Mouse (Mus musculus) thymus, adult 2 months (tissue): Measurements from ENCODE around the gene Kctd8. TPM values are rescaled to one million over a fixed set of nuclear protein-coding genes. Genes with fewer than 3 reads are reported as not detected.

ENCODE experiments used
- DNase-seq: peaks from one replicate; pipeline ENCODE4 v3.0.0; 2021
- H3K27ac ChIP-seq: fragments of 200-500 bp; 2 replicates; pipeline ENCODE4 v1.5.1; 2012; ENCODE audit warnings: low read length, control low read depth; ENCODE audit not compliant: control insufficient read depth, insufficient read depth
- H3K27me3 ChIP-seq: fragments of 200-500 bp; 2 replicates; pipeline ENCODE4 v1.6.1; 2012; ENCODE audit warnings: mild to moderate bottlenecking, low read length, moderate library complexity, mixed read lengths; ENCODE audit not compliant: control insufficient read depth, insufficient read depth
- H3K36me3 ChIP-seq: fragments of 200-500 bp; 2 replicates; pipeline ENCODE4 v1.6.1; 2012; ENCODE audit warnings: mild to moderate bottlenecking, low read length, moderate library complexity; ENCODE audit not compliant: control insufficient read depth, insufficient read depth
- H3K4me1 ChIP-seq: fragments of 200-500 bp; replicated peaks from 2 replicates; pipeline ENCODE4 v1.6.1; 2012; ENCODE audit warnings: low read length; ENCODE audit not compliant: control insufficient read depth, insufficient read depth
- H3K4me3 ChIP-seq: fragments of 200-500 bp; 2 replicates; pipeline ENCODE4 v1.5.1; 2012; ENCODE audit warnings: mild to moderate bottlenecking, low read length, control low read depth, moderate library complexity; ENCODE audit not compliant: control insufficient read depth, insufficient read depth
- CTCF ChIP-seq: fragments of 200-500 bp; IDR thresholded peaks from 2 replicates; pipeline ENCODE4 v1.5.1; 2012; ENCODE audit warnings: mild to moderate bottlenecking, control low read depth, low read length, moderate library complexity, borderline replicate concordance; ENCODE audit not compliant: control insufficient read depth, poor library complexity, insufficient read depth; ENCODE audit errors: extremely low read depth
- POLR2A ChIP-seq: fragments of 200-500 bp; IDR thresholded peaks from 2 replicates; pipeline ENCODE4 v1.6.1; 2012; ENCODE audit warnings: mild to moderate bottlenecking, low read length, control low read depth, moderate library complexity; ENCODE audit not compliant: control insufficient read depth, poor library complexity, insufficient read depth; ENCODE audit errors: extremely low read depth
- WGBS: fragments of 180-500 bp; shearing (Covaris S2); methylation state at CpG from one replicate; pipeline ENCODE4 v1.1.7; 2018; 5-methylcytosine and 5-hydroxymethylcytosine counted together
- polyA plus RNA-seq: library from polyadenylated mRNA; depleted of rRNA; stranded (reverse); fragments of >200 nt; gene quantifications from 2 replicates; pipeline ENCODE4 v1.2.3, GENCODE M21; 2012; rRNA removed

Kctd8 gene
- 0.05 and 0.11 TPM in 2 replicates for polyA plus RNA-seq

DNA sequence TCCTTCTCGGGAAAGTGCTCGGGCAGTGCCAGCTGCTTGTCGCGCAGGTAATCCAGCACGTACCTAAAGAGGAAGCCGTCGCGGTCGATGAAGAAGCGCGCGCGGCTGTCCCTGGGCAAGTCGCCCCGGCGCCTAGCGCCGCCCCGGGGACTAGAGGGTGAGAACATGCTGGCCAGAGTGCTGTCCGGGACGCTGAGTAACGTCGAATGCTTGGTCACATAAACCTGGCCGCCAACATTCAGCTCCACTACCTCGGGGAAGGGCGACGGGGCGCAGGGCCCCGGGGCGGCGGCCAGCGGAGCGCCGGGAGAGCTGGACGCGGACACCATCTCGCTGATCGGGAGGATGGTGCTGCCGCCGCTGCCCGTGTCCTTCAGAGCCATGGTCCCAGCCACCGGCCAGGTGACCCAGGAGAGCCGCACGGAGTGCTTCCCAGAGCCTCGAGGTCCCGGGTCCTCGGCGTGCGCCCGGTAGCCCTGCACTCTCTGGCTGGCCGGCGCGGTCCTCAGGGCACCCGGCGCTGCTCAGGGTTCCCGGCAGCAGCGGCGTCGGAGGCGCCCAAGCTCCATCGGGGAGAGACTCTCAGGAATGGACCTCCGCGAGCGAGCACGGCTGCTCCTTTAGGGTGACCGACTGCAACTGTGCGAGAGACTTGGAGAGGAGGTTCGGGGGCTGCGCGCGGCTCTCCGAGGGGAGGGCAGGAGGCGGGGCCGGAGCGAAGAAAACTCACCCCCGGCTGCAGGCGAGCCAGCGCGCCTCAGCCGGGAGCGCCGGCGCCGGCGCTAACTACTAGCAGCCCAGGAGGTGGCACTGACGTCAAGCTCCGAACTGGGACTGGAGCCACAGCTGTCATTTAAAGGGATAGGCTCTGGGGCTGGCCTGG lies at the start of gene Kctd8:
Gene Kctd8, minus strand, starts transcription at position 761 of the 883 bp plus-strand sequence.
- 5% methylated on average over 87 of the region's 87 CpGs for WGBS
- no peak for DNase-seq

DNA sequence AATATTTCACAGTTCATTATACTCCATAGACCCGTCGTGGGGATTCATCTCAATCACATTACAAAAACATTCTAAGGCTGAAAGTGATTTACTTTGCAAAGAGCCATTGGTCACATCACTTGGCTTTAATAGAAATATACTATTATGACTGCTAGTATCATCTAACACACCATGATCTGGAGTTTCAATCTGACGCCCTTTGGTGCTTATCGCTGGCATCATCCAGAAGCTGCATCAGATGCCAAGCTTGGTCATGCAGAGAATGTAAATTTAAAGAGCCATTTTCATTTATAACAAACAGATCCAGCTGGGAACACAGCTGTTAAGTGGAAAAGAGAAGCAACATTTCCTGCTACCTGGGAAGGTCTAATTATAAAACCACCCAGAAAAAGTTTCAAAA lies 37.6 kb upstream of the Kctd8 start:
- no peaks in the 10 kb centered on the region for H3K36me3 ChIP-seq
- no peaks in the 10 kb centered on the region for H3K27me3 ChIP-seq
- WGBS = 92% methylated on average over 4 of the region's 4 CpGs
- H3K27ac ChIP-seq = no peak overlapping the region
- DNase-seq = no peak
- H3K4me3 ChIP-seq = no peak overlapping the region
- no peaks in the 10 kb centered on the region for H3K4me1 ChIP-seq
- TF ChIP-seq CTCF = no peak
- no peak for TF ChIP-seq POLR2A

More for the DNA sequence above, at the start of gene Kctd8:
- no peak within 1 kb of the TSS for H3K27ac ChIP-seq
- H3K4me3 ChIP-seq = no peak within 1 kb of the TSS
- no peaks in the 10 kb centered on the region for H3K4me1 ChIP-seq
- H3K27me3 ChIP-seq = no peaks in the 10 kb centered on the region; the same call in 1 of the 2 replicates
- no peak for TF ChIP-seq CTCF
- no peak for TF ChIP-seq POLR2A
- no peaks in the 10 kb centered on the region for H3K36me3 ChIP-seq

DNA sequence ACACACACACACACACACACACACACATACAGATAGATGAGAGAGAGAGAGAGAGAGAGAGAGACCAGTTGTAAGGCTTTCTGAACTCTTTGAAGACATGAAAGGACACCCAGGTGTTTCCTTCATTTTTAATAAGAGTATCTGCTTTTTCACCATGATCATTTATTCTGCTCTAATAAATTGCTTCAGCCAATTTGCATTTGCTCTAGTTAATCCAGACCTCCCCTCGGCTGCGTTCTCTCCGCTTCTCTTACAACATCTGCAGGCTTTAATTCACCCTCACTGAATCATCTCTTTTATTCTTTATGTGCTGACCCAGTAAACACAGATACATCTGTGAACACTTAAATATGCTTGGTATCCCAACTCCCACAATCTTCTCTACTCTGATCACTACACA lies 9.1 kb upstream of the Kctd8 start:
- H3K4me3 ChIP-seq = no peak overlapping the region
- DNase-seq = no peak
- no peaks in the 10 kb centered on the region for H3K27me3 ChIP-seq
- 91% methylated on average over 3 of the region's 3 CpGs for WGBS
- H3K4me1 ChIP-seq = no peaks in the 10 kb centered on the region
- TF ChIP-seq POLR2A (no peak), CTCF (no peak)
- H3K27ac ChIP-seq = no peak overlapping the region
- H3K36me3 ChIP-seq = no peaks in the 10 kb centered on the region

DNA sequence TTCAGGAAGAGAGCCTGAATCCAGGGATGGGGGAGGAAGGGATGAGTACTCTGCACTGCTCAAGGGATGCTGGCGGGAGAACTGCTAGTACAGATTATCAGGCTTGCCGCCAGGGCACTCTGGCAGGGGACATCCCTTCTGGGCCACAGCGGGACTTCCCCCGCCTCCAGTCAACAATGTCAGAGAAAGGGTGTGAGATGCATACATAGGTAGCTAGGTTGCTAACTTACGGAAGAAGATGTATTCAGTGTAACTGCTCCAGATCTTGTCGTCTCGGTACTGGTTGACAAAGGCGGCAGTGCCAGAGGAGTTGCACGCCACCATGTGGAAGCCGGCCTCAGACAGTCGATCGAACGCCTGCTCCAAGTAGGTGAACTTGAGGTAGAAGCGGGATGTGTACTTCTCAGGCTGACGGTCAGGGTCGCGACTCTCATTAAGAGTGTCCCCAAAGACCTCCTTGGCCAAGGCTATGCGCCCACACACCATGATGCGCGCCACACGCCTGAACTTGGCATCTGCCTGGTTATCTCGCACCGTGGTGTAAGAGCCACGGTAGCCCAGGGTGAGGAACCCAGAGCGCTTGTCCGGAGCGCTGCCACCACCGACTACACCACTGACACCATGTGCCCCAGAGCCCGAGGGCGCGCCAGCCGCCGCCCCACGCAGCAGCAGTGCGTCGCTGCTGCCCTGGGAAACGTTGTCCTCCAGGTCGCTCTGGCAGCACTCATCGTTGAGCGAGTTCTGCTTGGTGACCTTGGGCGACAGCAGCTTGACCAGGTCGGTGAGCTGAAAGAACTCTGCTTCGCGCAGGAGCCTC lies 1.2 kb downstream of the Kctd8 start:
- TF ChIP-seq POLR2A (no peak), CTCF (no peak)
- H3K4me3 ChIP-seq = no peak overlapping the region
- 7% methylated on average over 44 of the region's 44 CpGs for WGBS

DNA sequence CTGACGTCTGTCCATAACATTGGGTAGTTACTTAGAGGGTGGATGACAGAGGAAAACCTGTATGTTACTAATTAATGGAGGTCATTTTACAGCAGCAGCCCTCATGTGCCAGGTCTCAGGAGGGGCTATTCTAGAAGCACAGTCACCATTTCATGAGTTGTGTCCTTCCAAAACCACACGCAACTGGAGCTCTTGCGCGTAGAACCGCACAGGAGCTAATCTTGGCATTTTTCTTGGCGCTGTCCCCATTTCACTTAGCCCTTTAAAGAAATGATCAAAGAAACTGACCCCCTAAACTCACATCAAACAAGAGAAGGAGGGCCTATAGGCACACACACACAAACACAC lies 1.9 kb downstream of the Kctd8 start:
- TF ChIP-seq CTCF = no peak
- no peak for TF ChIP-seq POLR2A
- Histone ChIP-seq H3K4me3 (no peak overlapping the region), H3K27me3 (no peaks in the 10 kb centered on the region; the same call in 1 of the 2 replicates), H3K4me1 (no peaks in the 10 kb centered on the region), H3K36me3 (no peaks in the 10 kb centered on the region), H3K27ac (no peak overlapping the region)
- 81% methylated on average over 6 of the region's 6 CpGs for WGBS
- no peak for DNase-seq

More for the DNA sequence above, 1.2 kb downstream of the Kctd8 start:
- DNase-seq = no peak
- H3K36me3 ChIP-seq = no peaks in the 10 kb centered on the region
- H3K4me1 ChIP-seq = no peaks in the 10 kb centered on the region
- H3K27me3 ChIP-seq = no peaks in the 10 kb centered on the region; the same call in 1 of the 2 replicates
- no peak overlapping the region for H3K27ac ChIP-seq

DNA sequence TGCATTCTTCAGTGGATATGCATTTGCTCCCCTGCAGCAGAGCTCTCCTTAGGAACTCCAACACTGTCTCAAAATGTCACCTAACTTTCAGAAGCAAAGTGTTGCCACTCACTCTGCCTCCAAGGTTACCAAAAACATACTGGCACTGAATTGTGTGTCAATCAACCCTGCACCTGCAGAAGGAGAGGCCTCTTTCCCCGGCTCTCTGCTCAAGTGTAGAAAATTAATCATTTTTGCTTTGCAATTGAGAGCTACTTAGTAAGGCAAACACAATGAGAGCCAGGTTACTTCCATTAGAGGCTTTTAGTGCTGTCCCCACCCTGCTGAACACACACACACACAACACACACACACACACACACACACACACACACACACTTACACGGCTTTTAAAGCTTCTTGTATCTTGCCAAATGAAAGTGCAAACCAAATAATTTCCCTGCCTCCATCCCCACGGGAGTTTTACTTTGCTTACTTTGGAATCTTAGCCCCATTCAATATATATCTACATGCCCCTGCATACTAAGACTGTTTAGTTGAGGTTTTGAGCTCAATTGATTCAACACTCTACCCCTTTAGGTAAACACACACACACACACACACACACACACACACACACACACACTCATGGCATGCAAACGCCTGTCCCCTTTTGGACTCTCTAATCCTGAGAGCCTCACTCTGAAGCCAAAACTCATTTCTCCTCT lies 2.4 kb downstream of the Kctd8 start:
- H3K27ac ChIP-seq = no peak overlapping the region
- no peak overlapping the region for H3K4me3 ChIP-seq
- DNase-seq = no peak
- TF ChIP-seq POLR2A (no peak), CTCF (no peak)
- WGBS = 65% methylated on average over 4 of the region's 4 CpGs
- H3K27me3 ChIP-seq = no peaks in the 10 kb centered on the region; the same call in 1 of the 2 replicates
- H3K36me3 ChIP-seq = no peaks in the 10 kb centered on the region
- H3K4me1 ChIP-seq = no peaks in the 10 kb centered on the region
